8 mouse cellular contexts compared by ENCODE assay signal in genomic region chr11:69994401-69995090, GRCm38 (mm10). TPM values are rescaled to one million over a fixed set of nuclear protein-coding genes. Genes with fewer than 3 reads are reported as not detected.
DNase-seq lines count a peak whose midpoint lies in the region; ATAC-seq and TF ChIP-seq lines count a peak whose summit lies in the region.

No protein-coding gene starts in this region.

- no peak overlapping the region for H3K9ac ChIP-seq in hindbrain, embryonic 15.5 days
- H3K9ac ChIP-seq in midbrain, embryonic 15.5 days, result no peak overlapping the region

- H3K4me2 ChIP-seq in hindbrain, embryonic 15.5 days, result peak overlapping the region; percentile 80
- 0 out of 2 replicates have a peak overlapping the region, but pooled peaks have one; percentile 77 for H3K4me2 ChIP-seq in midbrain, embryonic 15.5 days

- peaks cover 69% of the 10 kb centered on the region for H3K4me1 ChIP-seq in erythroblast, embryonic 14.5 days (ENCODE audit: control insufficient read depth)
- H3K4me1 ChIP-seq in hindbrain, embryonic 15.5 days (replicated peaks), result peaks cover 49% of the 10 kb centered on the region
- peaks cover 49% of the 10 kb centered on the region for H3K4me1 ChIP-seq in midbrain, embryonic 15.5 days

- 86% methylated on average over 11 of the region's 11 CpGs for WGBS in hindbrain, embryonic 15.5 days
- 88% methylated on average over 11 of the region's 11 CpGs for WGBS in midbrain, embryonic 15.5 days

- H3K4me3 ChIP-seq in erythroblast, embryonic 14.5 days (replicated peaks), result peak overlapping the region; percentile 85
- H3K4me3 ChIP-seq in layer of hippocampus, adult 2 months, result no peak overlapping the region
- peak overlapping the region; percentile 94; the same call in 1 of the 2 replicates for H3K4me3 ChIP-seq in hindbrain, embryonic 15.5 days
- no peak overlapping the region for H3K4me3 ChIP-seq in midbrain, embryonic 15.5 days

- no peak overlapping the region; the same call in 1 of the 2 replicates for H3K27ac ChIP-seq in layer of hippocampus, adult 2 months
- H3K27ac ChIP-seq in hindbrain, embryonic 15.5 days (replicated peaks), result no peak overlapping the region
- 0 out of 2 replicates have a peak overlapping the region, but pooled peaks have one; percentile 30 for H3K27ac ChIP-seq in midbrain, embryonic 15.5 days

- TF ChIP-seq CTCF in layer of hippocampus, adult 2 months (conservative IDR thresholded peaks at IDR 0.05), result 0 out of 2 replicates have a peak, but pooled peaks have one; percentile 17

- no peak for ATAC-seq in erythroblast, adult 5-6 weeks (replicated peaks; ENCODE audit: low FRiP score, poor library complexity, severe bottlenecking)
- no peak for ATAC-seq in hindbrain, embryonic 15.5 days (ENCODE audit: low FRiP score, low read depth)
- no peak for ATAC-seq in midbrain, embryonic 15.5 days (replicated peaks)

- no peaks in the 10 kb centered on the region for H3K27me3 ChIP-seq in erythroblast, embryonic 14.5 days (ENCODE audit: control insufficient read depth)
- H3K27me3 ChIP-seq in hindbrain, embryonic 15.5 days, result no peaks in the 10 kb centered on the region
- H3K27me3 ChIP-seq in midbrain, embryonic 15.5 days (replicated peaks), result no peaks in the 10 kb centered on the region

- H3K36me3 ChIP-seq in erythroblast, embryonic 14.5 days (ENCODE audit: control insufficient read depth), result peaks cover 57% of the 10 kb centered on the region
- H3K36me3 ChIP-seq in hindbrain, embryonic 15.5 days, result peaks cover 32% of the 10 kb centered on the region
- peaks cover 14% of the 10 kb centered on the region for H3K36me3 ChIP-seq in midbrain, embryonic 15.5 days (replicated peaks)

- DNase-seq in layer of hippocampus, adult 2 months (ENCODE audit: low spot score in 2 of 2), result no peak
- no peak for DNase-seq in layer of hippocampus, adult 11-12 months (ENCODE audit: low spot score)
- no peak for DNase-seq in adipocyte (ENCODE audit: low spot score)
- DNase-seq in layer of hippocampus, postnatal 36 days, result no peak

- no peaks in the 10 kb centered on the region for H3K9me3 ChIP-seq in erythroblast, embryonic 14.5 days (ENCODE audit: control insufficient read depth, low read length)
- no peaks in the 10 kb centered on the region for H3K9me3 ChIP-seq in hindbrain, embryonic 15.5 days
- no peaks in the 10 kb centered on the region for H3K9me3 ChIP-seq in midbrain, embryonic 15.5 days

RNA-seq across cellular contexts. Expression of gene Phf23, which starts 1.0 kb away (rescaled TPM):
- 4.5 and 5.5 TPM in 2 replicates for polyA plus RNA-seq in erythroblast, embryonic 14.5 days (2012)
- 8.5 and 11.3 TPM in 2 replicates for total RNA-seq in erythroblast, adult 5-6 weeks (2015; ENCODE audit: low replicate concordance)
- 7.4 and 11.0 TPM in 2 replicates for total RNA-seq in erythroblast, adult 5-6 weeks (2017; ENCODE audit: low replicate concordance)
- 10 to 100 TPM; 40.5 to 42.6 TPM for total RNA-seq in layer of hippocampus, adult 2 months (2021)
- polyA plus RNA-seq in hindbrain, embryonic 15.5 days (2015; fragmentation: Nextera tagmentation; extraction: Ambion mirVana), result 56.1 and 62.2 TPM in 2 replicates
- 57.1 and 58.8 TPM in 2 replicates for polyA plus RNA-seq in midbrain, embryonic 15.5 days (2015; fragmentation: Nextera tagmentation; extraction: Ambion mirVana)
- total RNA-seq in layer of hippocampus, postnatal 36 days (2021), result 10 to 100 TPM; 45.4 to 47.4 TPM

RNA-seq across cellular contexts. Expression of gene Gabarap, which starts 3.6 kb away (rescaled TPM):
- polyA plus RNA-seq in erythroblast, embryonic 14.5 days (2012), result 50.2 and 55.8 TPM in 2 replicates
- 328 and 394 TPM in 2 replicates for total RNA-seq in erythroblast, adult 5-6 weeks (2015; ENCODE audit: low replicate concordance)
- 127 and 214 TPM in 2 replicates for total RNA-seq in erythroblast, adult 5-6 weeks (2017; ENCODE audit: low replicate concordance)
- total RNA-seq in layer of hippocampus, adult 2 months (2021), result 100 to 1,000 TPM; 216 to 229 TPM
- 561 and 571 TPM in 2 replicates for polyA plus RNA-seq in hindbrain, embryonic 15.5 days (2015; fragmentation: Nextera tagmentation; extraction: Ambion mirVana)
- polyA plus RNA-seq in midbrain, embryonic 15.5 days (2015; fragmentation: Nextera tagmentation; extraction: Ambion mirVana), result 495 and 507 TPM in 2 replicates
- 100 to 1,000 TPM; 232 to 236 TPM for total RNA-seq in layer of hippocampus, postnatal 36 days (2021)

RNA-seq across cellular contexts. Expression of gene Dvl2, which starts 5.8 kb away (rescaled TPM):
- 0.48 and 0.76 TPM in 2 replicates for polyA plus RNA-seq in erythroblast, embryonic 14.5 days (2012)
- total RNA-seq in erythroblast, adult 5-6 weeks (2015; ENCODE audit: low replicate concordance), result 1.3 and 4.2 TPM in 2 replicates
- 2.1 and 7.4 TPM in 2 replicates for total RNA-seq in erythroblast, adult 5-6 weeks (2017; ENCODE audit: low replicate concordance)
- total RNA-seq in layer of hippocampus, adult 2 months (2021), result 10 to 100 TPM; 40.6 to 45.3 TPM
- 26.4 and 28.7 TPM in 2 replicates for polyA plus RNA-seq in hindbrain, embryonic 15.5 days (2015; fragmentation: Nextera tagmentation; extraction: Ambion mirVana)
- polyA plus RNA-seq in midbrain, embryonic 15.5 days (2015; fragmentation: Nextera tagmentation; extraction: Ambion mirVana), result 30.4 and 31.0 TPM in 2 replicates
- 10 to 100 TPM; 36.8 to 41.7 TPM for total RNA-seq in layer of hippocampus, postnatal 36 days (2021)

RNA-seq across cellular contexts. Expression of gene Elp5, which starts 12.2 kb away (rescaled TPM):
- polyA plus RNA-seq in erythroblast, embryonic 14.5 days (2012), result 1.5 and 1.9 TPM in 2 replicates
- 24.9 and 35.5 TPM in 2 replicates for total RNA-seq in erythroblast, adult 5-6 weeks (2015; ENCODE audit: low replicate concordance)
- total RNA-seq in erythroblast, adult 5-6 weeks (2017; ENCODE audit: low replicate concordance), result 14.5 and 18.7 TPM in 2 replicates
- 10 to 100 TPM; 72.8 to 72.9 TPM for total RNA-seq in layer of hippocampus, adult 2 months (2021)
- 163 and 174 TPM in 2 replicates for polyA plus RNA-seq in hindbrain, embryonic 15.5 days (2015; fragmentation: Nextera tagmentation; extraction: Ambion mirVana)
- polyA plus RNA-seq in midbrain, embryonic 15.5 days (2015; fragmentation: Nextera tagmentation; extraction: Ambion mirVana), result 162 and 177 TPM in 2 replicates
- total RNA-seq in layer of hippocampus, postnatal 36 days (2021), result 10 to 100 TPM; 77.5 to 78.4 TPM

RNA-seq across cellular contexts. Expression of gene Ctdnep1, which starts 13.6 kb away (rescaled TPM):
- 23.2 and 28.5 TPM in 2 replicates for polyA plus RNA-seq in erythroblast, embryonic 14.5 days (2012)
- total RNA-seq in erythroblast, adult 5-6 weeks (2015; ENCODE audit: low replicate concordance), result 48.1 and 52.3 TPM in 2 replicates
- total RNA-seq in erythroblast, adult 5-6 weeks (2017; ENCODE audit: low replicate concordance), result 10.8 and 12.5 TPM in 2 replicates
- 100 to 1,000 TPM; 106 to 114 TPM for total RNA-seq in layer of hippocampus, adult 2 months (2021)
- 23.5 and 27.1 TPM in 2 replicates for polyA plus RNA-seq in hindbrain, embryonic 15.5 days (2015; fragmentation: Nextera tagmentation; extraction: Ambion mirVana)
- 22.5 and 25.4 TPM in 2 replicates for polyA plus RNA-seq in midbrain, embryonic 15.5 days (2015; fragmentation: Nextera tagmentation; extraction: Ambion mirVana)
- 100 to 1,000 TPM; 113 to 116 TPM for total RNA-seq in layer of hippocampus, postnatal 36 days (2021)

Comparison
In these comparisons a context has a peak if more than half of its experiments do, and no peak if none do; other contexts are left out.
1. H3K4me3 ChIP-seq: peak in erythroblast, embryonic 14.5 days (single experiment) and hindbrain, embryonic 15.5 days (single experiment); none in layer of hippocampus, adult 2 months (single experiment) and midbrain, embryonic 15.5 days (single experiment).
2. RNA of gene Dvl2, which starts 5.8 kb away (total RNA-seq): 40.6 to 45.3 TPM in layer of hippocampus, adult 2 months and 36.8 to 41.7 TPM in layer of hippocampus, postnatal 36 days; 1.3 to 7.4 TPM in erythroblast, adult 5-6 weeks; every median in the first group is over 4 times any median in the second.